Mouse (Mus musculus) ovary, postnatal 36 days (tissue): Measurements from ENCODE around the gene Polr2h.

Experiments used
- DNase-seq: peaks from one replicate; pipeline ENCODE4 v3.0.0; 2022; ENCODE audit warnings: low spot score, mixed read lengths

The Polr2h gene

GRCm38 (mm10) chr16:20701729-20702521 lies 15.5 kb upstream of the Polr2h start:
- DNase-seq, result no peak

DNA sequence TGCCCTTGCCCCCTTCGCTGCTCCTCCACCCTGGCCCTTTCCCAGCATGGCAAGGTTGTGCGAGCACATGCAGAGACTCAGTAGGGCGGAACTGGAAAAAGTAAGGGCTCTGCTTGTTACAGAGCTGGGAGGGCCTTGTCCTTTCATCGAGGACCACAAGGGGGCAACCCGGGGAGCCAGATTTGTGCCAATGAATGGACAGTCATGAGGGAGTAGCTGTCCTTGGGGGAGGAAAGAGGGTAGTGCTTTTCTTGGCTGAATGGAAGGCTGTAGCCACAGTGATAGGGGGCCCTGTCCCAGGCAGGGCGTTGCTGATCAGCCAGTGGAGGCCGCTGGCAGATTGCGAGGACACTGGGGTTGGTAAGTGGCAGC lies 15.0 kb upstream of the Polr2h start:
- peak; percentile 85 for DNase-seq

- DNase-seq, result no peak
Observed at GRCm38 (mm10) chr16:20703071-20703470, 14.4 kb upstream of the Polr2h start.

- DNase-seq, result no peak
Observed at GRCm38 (mm10) chr16:20703699-20704400, 13.6 kb upstream of the Polr2h start.

DNA sequence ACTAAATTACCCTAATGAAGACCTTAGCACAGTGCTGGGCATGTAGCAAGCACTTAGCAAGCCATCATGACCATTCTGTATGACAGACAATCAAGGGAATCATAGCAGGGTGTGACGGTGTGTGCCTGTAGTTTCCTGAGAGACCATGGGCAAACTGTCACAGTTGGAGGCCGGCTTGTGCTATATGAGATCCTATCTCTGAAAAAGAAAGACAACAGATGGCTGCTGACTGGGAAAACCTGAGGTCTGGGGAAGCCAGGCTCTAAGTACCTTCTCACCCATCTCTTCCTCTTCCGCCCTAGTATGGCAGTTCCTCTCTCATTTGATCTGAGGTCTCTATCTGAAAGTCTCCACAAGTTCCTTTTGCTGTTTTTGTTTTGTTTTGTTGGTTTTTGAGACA lies 11.7 kb upstream of the Polr2h start:
- DNase-seq, result no peak

DNA sequence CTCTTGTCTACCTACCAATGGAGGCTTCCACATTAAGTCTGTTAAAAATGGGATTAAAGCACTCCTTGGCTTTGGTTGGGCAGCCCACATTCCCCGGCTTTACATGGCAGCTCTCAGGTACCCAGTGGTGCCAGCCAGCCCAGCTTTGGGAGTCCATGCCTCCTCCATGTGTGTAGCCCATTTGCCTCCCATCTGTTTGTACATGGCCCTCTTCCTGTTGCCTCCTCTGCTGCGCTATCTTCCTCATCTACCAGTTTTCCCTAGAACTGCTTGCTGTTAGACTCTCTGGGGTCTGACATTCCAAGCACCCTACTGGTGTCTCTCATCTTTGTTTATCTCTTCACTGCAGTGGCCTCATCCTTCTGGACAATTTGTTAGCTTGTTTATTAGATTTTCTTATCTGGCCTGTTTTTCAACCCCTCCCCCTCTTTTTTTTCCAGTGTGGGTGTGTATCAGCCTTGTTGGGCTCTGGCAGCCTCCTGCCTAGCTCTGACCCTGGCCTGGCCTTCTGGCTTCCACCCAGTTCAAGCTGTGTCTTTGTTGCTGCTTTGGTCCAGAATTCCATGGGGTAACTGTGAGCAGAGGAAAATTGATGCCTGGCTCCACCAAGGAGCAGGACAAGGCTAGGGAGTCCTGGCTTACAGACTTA lies 10.9 kb upstream of the Polr2h start:
- DNase-seq, result peak; percentile 62

DNA sequence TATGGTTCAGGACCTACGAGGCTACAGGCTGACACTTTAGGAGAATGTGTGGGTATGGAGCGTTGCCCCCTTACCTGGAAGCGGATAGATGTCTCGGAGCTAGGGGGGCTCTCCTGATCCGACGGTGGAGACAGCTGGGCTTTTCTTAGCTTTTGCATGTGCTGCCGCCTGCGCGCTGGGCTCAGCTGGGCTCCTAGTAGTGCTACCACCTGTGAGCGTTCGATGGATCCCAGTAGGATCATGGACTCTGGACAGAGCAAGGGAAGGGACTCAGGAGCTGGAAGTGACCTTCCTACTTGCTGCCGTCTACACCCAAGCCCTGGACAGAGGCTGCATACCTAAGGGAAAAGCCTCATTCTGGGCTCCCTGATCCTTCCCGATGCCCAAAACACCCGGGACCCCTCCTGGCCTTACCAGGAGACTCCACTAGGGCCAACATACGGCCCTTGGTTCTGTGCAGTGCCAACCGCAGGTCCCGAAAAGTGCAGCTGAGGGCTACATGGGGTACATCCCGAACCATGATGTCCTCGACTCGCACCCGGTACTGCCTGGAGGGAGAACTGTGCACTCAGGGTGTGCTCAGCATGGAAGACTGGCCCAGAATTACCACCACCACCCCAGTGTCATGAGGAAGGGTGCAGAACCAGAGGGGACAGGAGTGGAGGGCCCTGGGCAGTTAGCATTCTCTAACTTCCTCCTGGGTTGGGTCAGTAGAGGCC lies 9.1 kb upstream of the Polr2h start:
- DNase-seq, result no peak

DNA sequence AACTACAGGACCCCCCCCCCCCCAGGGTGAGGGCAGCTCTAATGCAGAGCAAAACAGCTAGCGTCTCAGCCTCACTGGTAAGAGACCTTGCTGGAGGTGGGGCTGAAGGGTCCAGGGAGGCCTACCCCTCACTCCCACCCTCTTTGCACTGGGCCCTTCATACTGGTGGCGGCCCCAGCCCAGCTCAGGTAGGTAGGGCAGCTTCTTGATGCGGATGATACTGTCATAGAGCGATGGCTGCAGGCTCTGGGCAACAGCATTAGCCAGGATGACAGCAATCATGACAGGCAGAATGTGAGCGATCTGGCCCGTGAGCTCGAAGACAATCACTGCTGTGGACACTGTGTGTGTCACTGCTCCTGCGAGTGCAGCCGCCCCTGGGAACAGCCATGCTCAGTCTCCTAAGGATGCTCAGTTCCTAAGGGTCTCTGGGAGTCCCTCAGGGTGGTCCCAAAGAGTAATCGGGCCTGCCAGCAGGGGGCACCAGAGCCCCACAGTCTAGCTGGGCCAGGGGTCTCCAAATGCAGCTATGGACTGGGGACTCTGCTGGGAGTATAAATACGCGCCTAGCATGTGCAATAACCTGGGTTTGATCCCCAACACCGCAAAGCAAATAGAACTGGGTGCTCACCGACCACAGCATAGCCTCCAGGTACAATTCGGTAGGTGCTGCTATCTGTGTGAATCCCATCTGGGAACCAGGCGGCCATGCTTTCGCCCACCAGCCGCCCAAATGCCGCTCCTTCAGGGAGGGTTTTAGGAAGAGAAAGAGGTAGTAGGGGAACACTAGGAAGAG lies 8.3 kb upstream of the Polr2h start:
- no peak for DNase-seq

GRCm38 (mm10) chr16:20710370-20710769 lies 7.1 kb upstream of the Polr2h start:
- DNase-seq, result no peak

DNA sequence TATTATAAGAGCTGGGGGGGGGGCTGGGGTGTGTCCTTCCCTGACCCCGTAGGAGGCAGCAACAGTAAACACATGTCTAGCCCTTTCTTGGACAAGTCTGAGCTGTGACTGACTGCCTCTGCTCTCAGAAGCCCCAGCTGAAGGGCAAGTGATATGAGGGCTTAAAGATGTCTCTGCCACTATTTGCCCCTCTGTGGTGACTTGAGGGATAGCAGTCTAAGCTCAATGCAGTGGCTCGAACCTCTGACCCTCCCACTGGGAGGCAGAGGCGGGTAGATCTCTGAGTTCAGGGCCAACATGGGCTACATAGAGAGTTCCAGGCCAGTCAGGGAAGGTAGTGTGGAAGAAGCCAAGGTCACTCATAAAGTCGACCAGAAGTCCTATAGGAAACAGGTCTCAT lies 6.7 kb upstream of the Polr2h start:
- no peak for DNase-seq

- DNase-seq, result no peak
Observed at GRCm38 (mm10) chr16:20712190-20712589, 5.3 kb upstream of the Polr2h start.

- DNase-seq, result no peak
Observed at GRCm38 (mm10) chr16:20712889-20713288, 4.6 kb upstream of the Polr2h start.

- DNase-seq, result no peak
Observed at GRCm38 (mm10) chr16:20714307-20715080, 3.0 kb upstream of the Polr2h start.

DNA sequence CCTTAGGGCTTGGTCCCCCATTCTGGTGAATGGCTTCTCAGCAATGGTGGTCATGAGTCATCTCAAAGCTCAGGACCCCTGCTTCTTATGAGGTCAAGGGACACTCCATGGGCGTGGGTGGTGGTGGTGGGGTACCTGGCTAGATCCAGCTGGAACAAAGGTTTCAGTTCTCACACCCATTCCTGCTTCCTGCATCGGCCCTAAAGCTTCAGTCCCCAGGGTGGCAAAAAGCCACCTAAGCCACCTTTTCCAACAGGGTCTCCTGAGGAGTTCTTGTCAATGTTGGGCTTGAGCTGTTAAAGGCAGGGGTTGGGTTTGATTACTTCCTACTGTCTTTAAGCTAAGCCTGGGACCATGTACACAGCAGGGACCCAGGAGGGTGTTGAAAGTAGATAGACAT lies 2.3 kb upstream of the Polr2h start:
- DNase-seq, result no peak

DNA sequence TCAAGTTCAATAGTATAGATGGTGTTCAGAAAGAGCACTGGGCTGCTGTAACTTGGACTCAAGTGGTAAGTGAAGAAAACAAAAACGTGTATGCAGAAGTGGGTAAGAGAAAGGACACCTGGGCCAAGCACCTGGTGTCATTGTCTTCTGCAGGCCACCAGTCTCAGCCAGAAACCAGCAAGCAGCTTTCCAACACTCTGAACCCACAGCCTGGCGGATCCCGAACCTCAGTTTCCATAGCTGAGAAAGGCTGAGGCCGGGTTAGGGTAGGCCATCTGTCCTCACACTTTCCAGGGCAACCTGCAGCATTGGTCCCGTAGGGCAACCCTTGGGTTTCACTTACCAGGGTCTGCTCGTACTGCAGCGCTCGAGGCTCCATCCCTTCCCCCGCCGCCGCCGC lies 1.9 kb upstream of the Polr2h start:
- DNase-seq, result no peak

DNA sequence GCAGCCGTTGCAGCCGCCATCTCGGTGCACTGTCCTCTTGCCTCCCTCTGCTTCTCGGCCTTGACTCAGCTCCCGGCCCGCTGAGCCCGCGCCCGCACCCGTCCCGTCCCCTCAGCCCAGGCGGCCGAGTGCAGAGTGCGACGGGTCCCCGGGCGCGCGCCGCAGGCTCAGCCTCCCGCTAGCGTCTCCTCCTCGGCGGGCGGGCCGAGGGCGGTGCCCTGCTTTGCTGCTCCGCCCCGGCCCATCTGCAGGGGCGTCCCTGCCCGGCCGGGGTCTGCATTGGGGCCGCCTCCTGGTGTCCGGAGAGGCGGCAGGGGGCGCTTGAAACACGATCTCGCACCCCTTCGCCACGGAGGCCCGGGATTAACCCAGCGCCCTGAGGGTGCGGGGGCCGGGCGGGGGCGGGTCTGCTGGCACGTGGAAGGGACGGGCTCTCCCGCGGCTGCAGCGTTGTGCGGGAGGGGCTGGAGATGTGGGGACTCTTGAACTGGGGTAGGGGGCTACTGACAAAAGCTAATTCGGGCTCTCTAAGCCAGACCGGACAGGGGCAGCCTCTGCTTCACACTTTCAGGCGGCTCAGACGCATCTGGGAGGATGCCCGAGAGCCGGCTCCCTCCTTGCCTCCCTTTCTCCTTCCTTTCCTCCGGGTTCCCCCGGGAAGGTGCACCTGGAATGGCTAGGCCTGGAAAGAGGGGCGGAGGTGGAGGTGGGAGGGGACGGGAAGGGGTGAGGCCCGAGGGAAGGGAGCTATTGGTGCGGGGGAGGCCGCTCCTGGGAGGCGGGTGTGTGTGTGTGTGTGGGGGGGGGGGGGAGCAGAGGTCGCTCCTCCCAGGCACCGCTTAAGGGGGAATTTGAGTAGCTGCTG lies 1.3 kb upstream of the Polr2h start:
- peak; percentile 88 for DNase-seq

DNA sequence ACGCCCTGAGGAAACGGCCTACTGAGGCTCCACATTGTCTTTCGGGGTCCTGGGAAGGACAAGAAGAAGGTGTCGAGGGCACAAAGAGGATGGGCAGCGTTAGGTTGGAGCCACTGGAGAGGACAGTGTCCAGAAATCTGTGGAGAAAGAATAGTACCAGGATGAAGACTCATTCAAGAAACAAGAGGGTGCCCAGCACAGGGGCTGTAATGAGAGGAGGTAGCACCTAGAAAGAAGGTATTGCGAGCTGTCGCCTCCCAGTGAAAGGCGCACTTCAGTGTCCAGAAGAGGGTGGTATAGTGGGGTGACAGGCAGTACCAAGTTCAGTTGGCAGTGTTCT lies 654 bp upstream of the Polr2h start:
- DNase-seq, result no peak

DNA sequence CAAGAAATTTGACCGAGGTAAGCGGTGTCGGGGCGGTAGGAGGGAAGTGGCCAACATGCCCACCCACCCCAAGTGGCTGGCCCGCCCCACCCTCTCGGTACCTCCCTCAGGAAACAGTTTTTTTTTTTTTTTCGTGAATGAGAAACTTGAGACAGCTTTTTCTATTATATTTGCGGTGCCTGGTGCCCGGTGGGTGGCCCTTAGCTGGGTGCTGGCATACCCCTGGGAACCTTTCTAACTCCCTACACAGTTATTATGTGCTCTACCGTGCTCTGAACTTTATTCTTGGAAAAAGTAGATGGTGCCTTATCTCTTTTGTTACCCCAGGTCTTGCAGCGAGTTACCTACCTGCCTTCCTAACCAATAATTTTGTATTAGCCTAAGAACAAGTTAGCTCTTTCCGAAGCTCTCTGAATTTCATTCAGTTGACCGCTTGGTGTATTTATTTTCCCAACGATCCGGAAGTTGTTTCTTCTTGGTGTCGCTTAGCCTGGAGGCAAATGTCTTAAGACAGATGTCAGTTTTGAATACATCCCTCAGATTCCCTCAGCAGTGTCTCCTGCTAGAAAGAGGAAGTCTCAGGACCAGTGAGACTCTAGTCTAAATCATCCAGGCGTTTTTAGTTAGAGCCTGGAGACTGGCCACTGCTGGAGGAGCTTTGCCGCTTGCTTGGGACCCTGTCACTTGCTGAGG lies 659 bp downstream of the Polr2h start:
- no peak for DNase-seq

DNA sequence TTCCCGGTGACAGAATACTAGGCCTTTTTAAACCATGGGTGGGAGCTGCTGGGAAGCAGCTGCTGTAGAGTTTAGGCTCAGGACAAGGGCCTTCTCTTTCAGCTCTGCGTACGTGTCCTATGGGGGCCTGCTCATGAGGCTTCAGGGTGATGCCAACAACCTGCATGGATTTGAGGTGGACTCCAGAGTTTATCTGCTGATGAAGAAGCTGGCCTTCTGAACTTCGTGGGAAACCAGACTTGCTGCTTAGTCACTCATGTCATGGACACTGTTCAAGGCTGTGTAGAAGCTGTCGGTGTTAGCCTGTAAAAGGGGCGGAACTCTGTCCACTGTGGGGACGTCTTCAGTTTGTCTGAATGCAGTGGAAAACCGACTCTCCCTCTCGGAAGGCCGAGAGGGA lies 4.3 kb downstream of the Polr2h start:
- DNase-seq, result no peak
